Mouse (Mus musculus): Measurements from ENCODE around the gene Phf1. TPM values are rescaled to one million over a fixed set of nuclear protein-coding genes. Genes with fewer than 3 reads are reported as not detected.

Phf1 gene
- polyA plus RNA-seq, 1 experiment from 2014 or later: 13.9 TPM

DNA sequence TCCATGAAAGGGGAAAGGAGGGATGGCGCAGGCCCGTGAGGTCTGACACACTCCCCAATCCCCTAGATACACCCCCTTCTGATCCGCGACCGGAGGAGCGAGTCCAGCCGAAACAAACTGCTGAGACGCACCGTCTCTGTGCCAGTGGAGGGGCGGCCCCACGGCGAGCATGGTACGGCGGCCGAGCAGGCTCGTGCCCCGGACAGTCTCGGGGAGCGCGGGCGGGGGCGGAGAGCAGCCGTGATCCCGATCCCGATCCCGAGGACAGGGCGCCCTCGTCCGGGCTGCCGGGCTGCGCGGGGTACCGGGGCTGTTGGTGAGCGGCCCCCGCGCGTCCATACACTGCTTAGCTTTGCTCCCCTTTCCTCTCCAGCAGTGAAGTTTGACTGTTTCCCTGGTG is 13.7 kb downstream of the Phf1 start:
- WGBS: 3% methylated on average over 35 of the region's 37 CpGs
- ATAC-seq (ENCODE audit: insufficient number of reproducible peaks, insufficient read depth, low FRiP score, low TSS enrichment): no peak
- peaks cover 60% of the 10 kb centered on the region for H3K4me1 ChIP-seq

DNA sequence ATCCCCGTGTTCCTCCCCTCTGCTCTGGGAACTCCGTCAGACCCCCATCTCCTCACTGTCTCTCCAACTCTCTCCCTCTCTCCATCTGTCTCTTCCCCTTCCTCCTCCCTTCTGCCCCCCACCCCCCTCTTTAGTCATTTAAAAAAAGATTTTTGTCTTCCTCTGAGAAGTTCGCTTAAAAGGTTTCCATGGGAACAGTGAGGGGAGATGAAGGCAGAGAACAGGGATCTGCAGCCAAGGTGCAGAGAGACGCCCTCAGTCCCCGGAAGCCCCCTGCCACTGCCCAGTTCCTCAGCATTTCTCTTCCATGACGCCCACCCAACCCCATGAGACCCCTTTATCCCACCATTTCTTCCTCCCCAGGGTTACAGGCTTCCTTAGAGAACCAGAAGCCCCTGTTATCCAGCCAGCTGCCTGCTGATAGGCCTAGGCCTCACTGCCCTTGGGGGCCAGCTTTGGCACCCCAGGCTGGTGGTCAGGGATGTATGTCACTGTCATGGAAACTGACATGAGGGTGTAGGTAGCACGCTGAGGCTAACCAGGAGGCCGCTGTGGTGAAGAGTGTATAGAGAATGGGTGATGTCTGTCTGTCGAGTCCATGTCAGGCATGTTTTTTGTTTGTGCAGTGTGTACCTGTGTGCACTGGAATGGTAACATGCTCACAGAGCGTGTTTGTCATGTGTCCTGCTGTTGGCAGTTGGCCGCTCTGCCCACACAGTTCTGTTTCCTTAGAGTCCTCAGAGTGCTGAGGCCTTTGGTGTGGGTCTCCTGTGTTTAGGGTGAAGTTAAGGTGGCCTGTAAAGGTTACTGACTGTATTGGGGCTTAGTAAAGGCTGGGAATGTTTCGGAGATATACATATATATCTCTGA is 14.6 kb downstream of the Phf1 start:
- Histone ChIP-seq H3K4me2 (replicated peaks) (peak overlapping the region; percentile 60), H3K4me3 (peak overlapping the region; percentile 34; the same call in 1 of the 2 replicates), H3K36me3 (0 out of 2 replicates have a peak, but pooled peaks cover 1% of the 10 kb centered on the region), H3K27me3 (no peaks in the 10 kb centered on the region), H3K9ac (peak overlapping the region; percentile 56; the same call in 1 of the 2 replicates), H3K4me1 (peaks cover 63% of the 10 kb centered on the region), H3K27ac (peak overlapping the region; percentile 69), H3K9me3 (no peaks in the 10 kb centered on the region)
- 42% methylated on average over 12 of the region's 12 CpGs for WGBS
- no peak for ATAC-seq (ENCODE audit: insufficient number of reproducible peaks, insufficient read depth, low FRiP score, low TSS enrichment)

More for the DNA sequence above, 13.7 kb downstream of the Phf1 start:
- Histone ChIP-seq H3K9ac (peak overlapping the region; percentile 56), H3K36me3 (no peaks in the 10 kb centered on the region), H3K9me3 (no peaks in the 10 kb centered on the region), H3K27me3 (no peaks in the 10 kb centered on the region), H3K4me2 (replicated peaks) (peak overlapping the region; percentile 60), H3K27ac (peak overlapping the region; percentile 69), H3K4me3 (peak overlapping the region; percentile 34)

DNA sequence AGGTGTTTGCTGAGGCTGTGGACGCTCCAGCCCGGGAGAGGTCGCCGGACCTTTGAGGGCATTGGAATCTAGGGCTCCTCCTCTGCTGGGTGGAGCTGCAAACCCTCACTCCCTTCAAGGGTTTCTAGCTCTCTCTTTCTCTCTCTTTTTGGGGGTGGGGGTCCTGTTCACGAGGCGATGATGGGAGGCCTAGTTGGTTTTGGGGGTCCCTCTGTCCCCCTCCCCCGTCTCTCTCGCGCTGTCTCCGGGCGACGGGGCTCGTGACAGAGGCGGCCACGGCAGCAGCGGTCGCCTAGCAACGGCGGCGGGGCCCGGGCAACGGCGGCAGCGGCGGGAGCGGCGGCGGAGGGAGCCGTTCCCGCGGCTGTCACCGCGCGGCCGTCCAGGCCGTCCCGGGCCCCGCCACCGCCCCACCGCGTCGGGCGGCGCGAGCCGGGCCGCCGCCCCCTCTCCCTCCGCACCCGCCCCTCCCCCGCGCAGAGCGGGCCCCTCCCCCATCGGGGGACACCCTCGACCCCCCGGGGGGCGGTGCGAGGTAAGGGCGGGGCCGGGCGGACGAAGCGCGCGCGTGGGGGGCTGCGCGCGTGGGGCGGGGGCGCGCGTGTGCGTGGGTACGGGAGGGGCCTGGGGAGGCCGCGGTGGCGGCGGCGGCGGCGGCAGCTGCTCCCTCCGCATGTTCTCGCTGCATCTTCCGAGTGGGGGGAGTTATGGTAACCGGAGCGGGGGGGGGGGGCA is 15.6 kb downstream of the Phf1 start:
- H3K4me1 ChIP-seq: peaks cover 69% of the 10 kb centered on the region
- peak overlapping the region; percentile 88 for H3K9ac ChIP-seq
- peak overlapping the region; percentile 98 for H3K4me2 ChIP-seq (replicated peaks)
- H3K36me3 ChIP-seq: 0 out of 2 replicates have a peak, but pooled peaks cover 2% of the 10 kb centered on the region
- H3K27me3 ChIP-seq: no peaks in the 10 kb centered on the region
- H3K27ac ChIP-seq: peak overlapping the region; percentile 80
- H3K9me3 ChIP-seq: no peaks in the 10 kb centered on the region
- under 1% methylated on average over 47 of the region's 87 CpGs for WGBS
- peak overlapping the region; percentile 88 for H3K4me3 ChIP-seq
- ATAC-seq (ENCODE audit: insufficient number of reproducible peaks, insufficient read depth, low FRiP score, low TSS enrichment): no peak

DNA sequence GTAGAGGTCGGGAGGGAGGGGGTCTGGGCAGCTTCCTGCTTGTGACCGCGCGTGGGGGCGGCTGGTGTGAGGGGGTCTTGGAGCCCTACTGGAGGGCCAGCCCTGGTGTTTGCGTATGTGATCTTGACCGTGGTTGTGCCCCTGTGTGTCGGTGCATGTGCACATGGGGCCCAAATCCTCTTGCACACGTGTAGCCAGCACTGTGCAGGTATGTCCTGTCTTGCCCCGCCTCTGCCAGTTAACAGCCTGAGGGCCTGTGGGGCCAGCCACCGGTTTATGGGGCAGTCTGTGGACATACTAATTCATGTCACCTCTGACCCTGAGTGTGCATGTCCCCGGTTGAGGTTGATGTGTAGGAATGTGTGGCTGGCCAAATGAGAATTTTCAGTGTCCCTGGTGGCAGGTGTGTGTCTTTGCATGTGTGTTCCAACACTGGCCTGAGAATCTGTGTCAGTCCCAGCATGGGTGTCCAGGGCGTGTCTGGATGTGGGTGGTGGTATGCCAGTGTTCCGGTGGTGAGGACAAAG is 16.3 kb downstream of the Phf1 start:
- H3K9me3 ChIP-seq: no peaks in the 10 kb centered on the region
- WGBS: 7% methylated on average over 13 of the region's 14 CpGs

DNA sequence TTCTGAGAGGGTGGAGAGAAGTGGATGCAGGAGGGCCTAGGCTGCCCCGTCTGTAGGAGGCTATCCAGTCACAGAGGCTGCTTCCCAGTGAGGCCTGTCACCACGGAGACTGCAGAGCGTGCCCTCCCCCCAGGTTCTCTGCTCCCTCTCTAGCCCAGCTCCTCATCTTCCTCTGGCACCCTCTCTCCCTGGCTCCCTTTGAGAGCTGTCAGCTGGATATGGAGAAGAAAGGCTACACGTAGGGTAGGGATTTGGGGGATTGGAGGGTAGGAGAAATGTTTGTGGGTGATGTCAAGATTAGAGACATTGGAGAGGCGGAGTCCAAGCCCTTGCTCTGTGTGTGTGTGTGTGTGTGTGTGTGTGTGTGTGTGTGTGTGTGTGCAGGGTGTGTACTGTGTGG is 17.0 kb downstream of the Phf1 start:
- H3K4me3 ChIP-seq: peak overlapping the region; percentile 88; the same call in 1 of the 2 replicates
- peak overlapping the region; percentile 43; the same call in 1 of the 2 replicates for H3K27ac ChIP-seq
- peak overlapping the region; percentile 42; the same call in 1 of the 2 replicates for H3K9ac ChIP-seq
- no peak for ATAC-seq (ENCODE audit: insufficient number of reproducible peaks, insufficient read depth, low FRiP score, low TSS enrichment)
- WGBS: 38% methylated on average over 5 of the region's 5 CpGs
- no peaks in the 10 kb centered on the region for H3K27me3 ChIP-seq
- peaks cover 5% of the 10 kb centered on the region; the same call in 1 of the 2 replicates for H3K36me3 ChIP-seq
- peak overlapping the region; percentile 98 for H3K4me2 ChIP-seq (replicated peaks)
- no peaks in the 10 kb centered on the region for H3K9me3 ChIP-seq
- H3K4me1 ChIP-seq: peaks cover 75% of the 10 kb centered on the region

More for the DNA sequence above, 16.3 kb downstream of the Phf1 start:
- no peaks in the 10 kb centered on the region for H3K27me3 ChIP-seq
- H3K4me2 ChIP-seq (replicated peaks): peak overlapping the region; percentile 98
- H3K9ac ChIP-seq: peak overlapping the region; percentile 88
- H3K27ac ChIP-seq: peak overlapping the region; percentile 80
- peak overlapping the region; percentile 88 for H3K4me3 ChIP-seq
- H3K36me3 ChIP-seq: 0 out of 2 replicates have a peak, but pooled peaks cover 2% of the 10 kb centered on the region
- H3K4me1 ChIP-seq: peaks cover 75% of the 10 kb centered on the region
- no peak for ATAC-seq (ENCODE audit: insufficient number of reproducible peaks, insufficient read depth, low FRiP score, low TSS enrichment)

DNA sequence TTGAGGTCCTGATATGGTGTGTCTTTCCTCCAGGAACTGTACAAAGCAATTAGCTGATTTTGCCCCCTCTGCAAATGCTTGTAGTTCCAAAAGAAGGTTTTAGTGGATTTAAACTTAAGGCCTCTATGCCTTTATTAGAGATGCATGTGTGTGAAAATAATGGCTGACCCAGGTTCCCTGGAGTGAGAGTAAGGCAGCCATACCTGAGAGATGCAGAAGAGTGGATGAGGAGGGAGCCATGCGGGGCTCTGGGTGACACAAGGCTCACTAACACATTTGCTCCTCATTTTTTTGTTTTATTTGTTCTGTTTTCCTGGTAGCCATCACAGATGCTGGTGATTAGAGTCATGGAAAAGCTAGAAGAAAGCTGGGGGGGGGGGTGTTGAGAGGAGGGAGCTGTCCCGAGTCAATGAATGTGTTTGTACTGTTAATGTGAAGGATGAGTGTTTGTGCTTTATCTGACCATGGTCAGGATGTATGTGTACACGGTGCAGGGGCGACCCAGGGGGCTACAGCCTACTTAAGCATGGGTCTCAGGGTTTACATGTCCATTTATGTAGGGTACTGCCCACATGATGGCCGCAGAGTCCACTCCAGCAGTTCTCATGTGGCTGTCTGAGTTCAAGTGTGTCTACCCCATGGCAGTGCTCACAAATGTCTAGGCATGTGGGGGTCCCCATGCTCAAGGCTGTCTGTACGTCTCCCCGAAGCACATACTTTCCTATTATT is 17.9 kb downstream of the Phf1 start:
- 24% methylated on average over 7 of the region's 7 CpGs for WGBS
- Histone ChIP-seq H3K4me2 (replicated peaks) (peak overlapping the region; percentile 91), H3K4me3 (peak overlapping the region; percentile 37), H3K27ac (peak overlapping the region; percentile 72), H3K36me3 (peaks cover 12% of the 10 kb centered on the region; the same call in 1 of the 2 replicates), H3K9me3 (no peaks in the 10 kb centered on the region), H3K9ac (peak overlapping the region; percentile 49; the same call in 1 of the 2 replicates), H3K4me1 (peaks cover 70% of the 10 kb centered on the region), H3K27me3 (no peaks in the 10 kb centered on the region)
- no peak for ATAC-seq (ENCODE audit: insufficient number of reproducible peaks, insufficient read depth, low FRiP score, low TSS enrichment)

DNA sequence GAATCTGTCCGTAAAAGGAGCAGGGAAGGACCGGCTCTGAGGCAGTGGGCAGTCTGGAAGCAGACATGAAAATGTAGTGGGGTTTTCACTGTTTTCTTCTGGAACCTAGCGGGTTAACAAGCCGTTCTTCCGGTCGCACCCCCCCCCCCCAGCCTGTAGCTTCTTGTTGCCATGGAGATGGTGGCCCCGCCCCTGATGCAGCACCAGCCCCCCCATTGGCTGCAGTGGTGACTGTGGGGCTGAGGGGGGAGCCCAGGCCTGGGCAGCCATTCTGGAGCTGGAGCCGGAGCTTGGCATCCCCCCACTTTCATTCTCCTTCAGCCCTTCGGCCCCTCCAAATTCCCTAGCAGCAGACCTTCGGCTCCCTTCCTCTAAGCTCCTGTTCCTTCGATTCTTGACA is 18.6 kb downstream of the Phf1 start:
- Histone ChIP-seq H3K4me1 (peaks cover 63% of the 10 kb centered on the region), H3K4me2 (replicated peaks) (peak overlapping the region; percentile 91), H3K27ac (peak overlapping the region; percentile 72), H3K9me3 (no peaks in the 10 kb centered on the region), H3K9ac (peak overlapping the region; percentile 49), H3K36me3 (peaks cover 18% of the 10 kb centered on the region), H3K27me3 (no peaks in the 10 kb centered on the region), H3K4me3 (peak overlapping the region; percentile 37)
- 1% methylated on average over 8 of the region's 11 CpGs for WGBS
- ATAC-seq (ENCODE audit: insufficient number of reproducible peaks, insufficient read depth, low FRiP score, low TSS enrichment): peak; percentile 57; the same call in 1 of the 2 replicates

DNA sequence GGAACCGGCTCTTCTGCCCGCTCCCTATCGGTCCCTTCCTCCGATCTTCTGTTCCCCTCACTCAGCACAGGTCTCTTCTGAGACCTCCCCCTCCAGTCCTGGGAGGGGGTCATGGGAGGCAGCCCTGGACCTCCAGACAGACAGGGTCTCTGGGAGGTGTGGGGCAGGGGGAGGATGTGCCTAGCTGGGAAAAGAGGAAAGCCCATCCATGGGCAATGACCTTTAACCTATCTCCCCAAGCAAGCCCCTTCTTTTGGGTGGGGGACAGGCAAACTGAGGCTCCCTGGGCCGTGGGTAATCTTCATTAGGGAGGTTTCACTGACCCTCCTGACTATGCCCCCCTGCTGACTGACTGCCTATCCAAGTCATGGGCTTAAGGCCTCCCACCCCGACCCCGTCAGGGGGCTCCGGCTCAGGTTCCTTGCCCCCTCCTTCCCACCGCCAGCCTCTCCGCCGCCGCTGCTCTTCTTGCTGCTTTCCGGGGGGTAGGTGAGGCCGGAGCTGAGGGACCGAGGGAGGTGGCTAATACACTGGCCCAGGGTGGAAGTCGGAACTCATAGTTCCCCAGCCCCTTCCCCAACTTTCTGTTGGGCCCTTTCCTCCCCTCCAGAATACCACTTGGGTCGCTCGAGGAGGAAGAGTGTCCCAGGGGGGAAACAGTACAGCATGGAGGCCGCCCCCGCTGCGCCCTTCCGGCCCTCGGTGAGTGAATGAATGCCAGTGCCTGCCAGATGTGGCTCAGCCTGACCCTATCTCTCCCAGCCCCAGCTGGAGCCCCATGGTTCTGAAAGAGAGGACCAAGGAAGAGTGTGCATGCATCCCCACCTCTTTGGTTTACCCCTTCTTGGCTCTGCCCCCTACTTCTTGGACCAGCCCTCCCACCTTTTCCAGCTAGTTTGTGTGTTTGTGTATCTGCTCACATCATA is 19.4 kb downstream of the Phf1 start:
- H3K4me3 ChIP-seq: peak overlapping the region; percentile 37
- H3K9ac ChIP-seq: peak overlapping the region; percentile 49
- no peaks in the 10 kb centered on the region for H3K27me3 ChIP-seq
- H3K4me2 ChIP-seq (replicated peaks): peak overlapping the region; percentile 91
- H3K9me3 ChIP-seq: no peaks in the 10 kb centered on the region
- peaks cover 55% of the 10 kb centered on the region for H3K4me1 ChIP-seq
- H3K36me3 ChIP-seq: peaks cover 26% of the 10 kb centered on the region
- 2% methylated on average over 22 of the region's 23 CpGs for WGBS
- peak overlapping the region; percentile 72 for H3K27ac ChIP-seq
- ATAC-seq (ENCODE audit: insufficient number of reproducible peaks, insufficient read depth, low FRiP score, low TSS enrichment): 0 out of 2 replicates have a peak, but pooled peaks have one; percentile 29

DNA sequence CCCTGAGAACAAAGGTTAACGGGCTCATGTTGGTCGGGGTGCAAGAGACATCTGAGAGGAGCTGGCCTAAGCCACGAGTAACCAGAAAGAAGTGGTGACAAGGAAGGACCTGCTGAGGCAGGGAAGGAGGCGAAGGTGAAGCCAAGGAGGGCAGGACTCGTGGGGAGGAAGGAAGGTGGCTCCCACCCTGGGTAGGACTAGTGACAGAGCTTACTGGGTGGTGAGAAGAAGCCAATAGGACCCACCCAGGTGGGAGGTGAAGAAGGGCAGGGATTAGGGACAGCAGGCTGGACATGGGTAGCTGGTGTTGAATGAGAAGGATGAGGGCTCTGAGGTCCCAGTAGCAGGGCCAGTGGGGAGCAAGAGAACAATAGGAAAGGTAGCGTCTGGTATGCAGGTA is 20.3 kb downstream of the Phf1 start:
- H3K4me3 ChIP-seq: peak overlapping the region; percentile 37
- 17% methylated on average over 6 of the region's 6 CpGs for WGBS
- no peaks in the 10 kb centered on the region for H3K9me3 ChIP-seq
- peaks cover 36% of the 10 kb centered on the region for H3K36me3 ChIP-seq
- peaks cover 49% of the 10 kb centered on the region for H3K4me1 ChIP-seq
- ATAC-seq (ENCODE audit: insufficient number of reproducible peaks, insufficient read depth, low FRiP score, low TSS enrichment): no peak
- H3K27ac ChIP-seq: no peak overlapping the region
- peak overlapping the region; percentile 91 for H3K4me2 ChIP-seq (replicated peaks)
- H3K9ac ChIP-seq: no peak overlapping the region
- H3K27me3 ChIP-seq: no peaks in the 10 kb centered on the region

DNA sequence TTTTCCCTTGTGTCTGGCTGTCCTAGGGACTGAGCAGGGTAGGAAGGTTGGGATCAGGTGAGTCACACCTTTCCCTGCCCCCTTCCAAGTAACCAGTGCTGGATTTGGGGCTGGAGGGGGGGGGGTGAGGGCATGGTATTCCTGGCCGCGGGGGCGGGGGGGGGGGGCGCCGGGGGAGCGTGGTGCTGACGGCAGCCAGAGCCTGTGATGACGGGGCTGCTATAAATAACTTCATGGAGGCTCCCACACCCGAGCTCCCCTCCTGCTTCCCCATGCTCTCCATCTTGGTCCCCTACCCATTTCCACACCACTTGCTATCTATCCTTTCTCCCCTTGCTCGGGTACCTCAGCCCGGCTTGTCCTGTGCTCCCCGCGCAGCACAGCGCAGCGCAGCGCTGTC is 20.9 kb downstream of the Phf1 start:
- peaks cover 41% of the 10 kb centered on the region for H3K36me3 ChIP-seq
- H3K27me3 ChIP-seq: no peaks in the 10 kb centered on the region
- H3K4me1 ChIP-seq: peaks cover 49% of the 10 kb centered on the region
- peak overlapping the region; percentile 37; the same call in 1 of the 2 replicates for H3K4me3 ChIP-seq
- H3K27ac ChIP-seq: no peak overlapping the region
- H3K4me2 ChIP-seq (replicated peaks): peak overlapping the region; percentile 91
- H3K9me3 ChIP-seq: no peaks in the 10 kb centered on the region
- no peak for ATAC-seq (ENCODE audit: insufficient number of reproducible peaks, insufficient read depth, low FRiP score, low TSS enrichment)
- H3K9ac ChIP-seq: peak overlapping the region; percentile 24; the same call in 1 of the 2 replicates
- WGBS: 20% methylated on average over 9 of the region's 16 CpGs
